Mouse (Mus musculus) testis, adult 2 months (tissue): ENCODE measurements around the gene Kbtbd12.

Experiments
- CTCF ChIP-seq: fragments of 200-500 bp; IDR thresholded peaks from 2 replicates; pipeline ENCODE4 v1.5.1; 2012; ENCODE audit warnings: low read depth, mild to moderate bottlenecking, inconsistent platforms, low read length, moderate library complexity; ENCODE audit not compliant: control insufficient read depth, insufficient read depth, insufficient replicate concordance
- POLR2A ChIP-seq: fragments of 200-500 bp; IDR thresholded peaks from 2 replicates; pipeline ENCODE4 v1.6.1; 2012; ENCODE audit warnings: low read depth, mild to moderate bottlenecking, inconsistent platforms, low read length, moderate library complexity; ENCODE audit not compliant: control insufficient read depth

DNA sequence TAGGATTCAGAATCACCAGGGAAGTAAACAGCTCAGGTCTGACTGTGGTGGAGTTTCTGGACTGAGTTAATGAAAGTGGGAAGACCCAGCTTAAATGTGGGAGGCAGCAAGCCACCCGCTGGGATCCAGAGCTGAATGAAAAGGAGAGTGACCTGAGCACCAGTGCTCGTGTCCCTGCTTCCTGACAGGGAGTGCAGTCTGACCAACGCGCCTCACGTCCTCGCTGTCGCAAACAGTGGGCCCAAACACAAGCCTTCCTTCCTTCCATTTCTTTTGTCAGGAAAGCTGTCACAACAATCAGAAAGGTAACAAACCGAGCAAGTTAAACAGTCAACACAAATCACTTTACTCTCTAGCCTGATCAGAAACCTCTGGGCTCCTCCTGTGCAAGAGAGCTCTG is 121.8 kb downstream of the Kbtbd12 start:
- TF ChIP-seq POLR2A (no peak), CTCF (no peak)
